ENCODE assay signal across 8 mouse cellular contexts in the genomic region with DNA sequence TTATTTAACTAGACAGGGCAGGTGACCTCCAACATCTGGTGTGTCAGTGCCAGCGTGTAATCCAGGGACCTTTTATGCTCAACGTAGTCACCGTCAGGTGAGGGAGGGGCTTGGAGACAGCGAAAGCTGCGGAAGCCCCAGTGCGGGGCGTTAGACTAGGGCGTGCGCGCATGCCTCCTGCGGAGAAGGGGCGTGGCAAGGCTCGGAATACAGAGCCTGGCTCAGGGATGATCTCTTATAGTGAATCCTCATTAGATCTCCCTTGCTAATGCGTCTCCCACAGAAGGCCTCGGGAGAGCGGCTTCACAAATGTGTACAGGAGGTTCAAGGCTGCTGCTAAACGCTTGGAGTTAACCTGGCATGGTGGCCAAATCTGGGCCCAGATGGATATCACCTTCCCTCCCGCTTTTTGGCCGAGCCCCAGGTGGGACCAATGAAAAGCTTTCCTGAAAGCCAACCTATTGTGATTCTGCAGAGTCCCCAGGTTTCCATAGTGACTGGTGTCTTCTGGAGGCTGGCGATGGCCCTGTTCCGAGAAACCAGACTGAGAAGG. TPM values are rescaled to one million over a fixed set of nuclear protein-coding genes. Genes with fewer than 3 reads are reported as not detected.
A peak's percentile ranks its signal among the peaks of the same experiment; 100 is the strongest.
DNase-seq lines count a peak whose midpoint lies in the region; ATAC-seq lines count a peak whose summit lies in the region.

No protein-coding gene starts in this region.

- H3K9me3 ChIP-seq in embryonic facial prominence, embryonic 14.5 days (ENCODE audit: control insufficient read depth, low read length) = no peaks in the 10 kb centered on the region
- no peaks in the 10 kb centered on the region for H3K9me3 ChIP-seq in intestine, embryonic 16.5 days (ENCODE audit: control insufficient read depth, low read length)
- H3K9me3 ChIP-seq in liver, embryonic 12.5 days (replicated peaks) = no peaks in the 10 kb centered on the region

- peaks cover 6% of the 10 kb centered on the region; the same call in 1 of the 2 replicates for H3K4me1 ChIP-seq in embryonic facial prominence, embryonic 14.5 days (ENCODE audit: control insufficient read depth, insufficient read depth, low read length)
- 0 out of 2 replicates have a peak, but pooled peaks cover 3% of the 10 kb centered on the region for H3K4me1 ChIP-seq in intestine, embryonic 16.5 days (ENCODE audit: control insufficient read depth, insufficient read depth, low read length)
- H3K4me1 ChIP-seq in liver, embryonic 12.5 days = no peaks in the 10 kb centered on the region

- 9% methylated on average over 20 of the region's 21 CpGs for WGBS in embryonic facial prominence, embryonic 14.5 days
- 8% methylated on average over 21 of the region's 21 CpGs for WGBS in intestine, embryonic 16.5 days
- 10% methylated on average over 21 of the region's 21 CpGs for WGBS in liver, embryonic 12.5 days (ENCODE audit: insufficient replicate concordance)

- no peak overlapping the region for H3K27ac ChIP-seq in embryonic facial prominence, embryonic 14.5 days (replicated peaks; ENCODE audit: low read depth, low read length)
- H3K27ac ChIP-seq in intestine, embryonic 16.5 days (ENCODE audit: low read length) = no peak overlapping the region
- no peak overlapping the region for H3K27ac ChIP-seq in liver, embryonic 12.5 days

- H3K9ac ChIP-seq in embryonic facial prominence, embryonic 14.5 days (ENCODE audit: low read depth, low read length) = peak overlapping the region; percentile 63
- peak overlapping the region; percentile 70 for H3K9ac ChIP-seq in intestine, embryonic 16.5 days (ENCODE audit: low read depth, low read length)
- H3K9ac ChIP-seq in liver, embryonic 12.5 days = no peak overlapping the region

- peak; percentile 89 for ATAC-seq in embryonic facial prominence, embryonic 14.5 days (ENCODE audit: low read depth)
- ATAC-seq in intestine, embryonic 16.5 days = peak; percentile 90
- ATAC-seq in liver, embryonic 12.5 days = no peak

- peak; percentile 7 for DNase-seq in thymus, postnatal 0 days (ENCODE audit: low spot score)
- DNase-seq in thymus, postnatal 10 days (ENCODE audit: low spot score in 2 of 2) = no peak
- peak; percentile 88 for DNase-seq in embryonic facial prominence, embryonic 14.5 days (ENCODE audit: low spot score)
- peak; percentile 15 for DNase-seq in ovary, postnatal 14 days (ENCODE audit: low spot score)
- DNase-seq in spleen, postnatal 4 days (ENCODE audit: low spot score in 2 of 2) = no peak
- no peak for DNase-seq in cerebellum, adult 9-11 months

- no peaks in the 10 kb centered on the region for H3K36me3 ChIP-seq in embryonic facial prominence, embryonic 14.5 days (ENCODE audit: control insufficient read depth, insufficient read depth, low read length)
- H3K36me3 ChIP-seq in intestine, embryonic 16.5 days (ENCODE audit: control insufficient read depth, insufficient read depth, low read length) = no peaks in the 10 kb centered on the region
- no peaks in the 10 kb centered on the region for H3K36me3 ChIP-seq in liver, embryonic 12.5 days

- H3K4me2 ChIP-seq in embryonic facial prominence, embryonic 14.5 days (ENCODE audit: low read depth, low read length) = peak overlapping the region; percentile 65
- H3K4me2 ChIP-seq in intestine, embryonic 16.5 days (ENCODE audit: low read depth, low read length) = peak overlapping the region; percentile 69
- H3K4me2 ChIP-seq in liver, embryonic 12.5 days = peak overlapping the region; percentile 56

- peak overlapping the region; percentile 49 for H3K4me3 ChIP-seq in embryonic facial prominence, embryonic 14.5 days (ENCODE audit: low read depth, low read length)
- H3K4me3 ChIP-seq in intestine, embryonic 16.5 days (ENCODE audit: low read length) = peak overlapping the region; percentile 59
- H3K4me3 ChIP-seq in liver, embryonic 12.5 days = peak overlapping the region; percentile 41

- H3K27me3 ChIP-seq in embryonic facial prominence, embryonic 14.5 days (replicated peaks; ENCODE audit: control insufficient read depth, insufficient read depth, low read length) = no peaks in the 10 kb centered on the region
- H3K27me3 ChIP-seq in intestine, embryonic 16.5 days (replicated peaks; ENCODE audit: control insufficient read depth, insufficient read depth, low read length) = no peaks in the 10 kb centered on the region
- H3K27me3 ChIP-seq in liver, embryonic 12.5 days (replicated peaks) = peaks cover 26% of the 10 kb centered on the region

RNA-seq across cellular contexts. Expression of a gene that starts 39.3 kb away (rescaled TPM):
- polyA plus RNA-seq in thymus, postnatal 0 days (2015; fragmentation: Nextera tagmentation; extraction: Ambion mirVana) = 68.6 and 72.5 TPM in 2 replicates
- 62.7 and 73.0 TPM in 2 replicates for polyA plus RNA-seq in embryonic facial prominence, embryonic 14.5 days (2014; fragmentation: Nextera tagmentation; extraction: Ambion mirVana)
- polyA plus RNA-seq in intestine, embryonic 16.5 days (2015; fragmentation: Nextera tagmentation; extraction: Ambion mirVana) = 52.1 and 57.1 TPM in 2 replicates
- 32.6 and 34.2 TPM in 2 replicates for polyA plus RNA-seq in liver, embryonic 12.5 days (2016; fragmentation: Nextera tagmentation; extraction: Ambion mirVana)

RNA-seq across cellular contexts. Expression of a gene that starts 56.9 kb away (rescaled TPM):
- not detected in 2 replicates for polyA plus RNA-seq in thymus, postnatal 0 days (2015; fragmentation: Nextera tagmentation; extraction: Ambion mirVana)
- polyA plus RNA-seq in embryonic facial prominence, embryonic 14.5 days (2014; fragmentation: Nextera tagmentation; extraction: Ambion mirVana) = 0.21 TPM in 2 replicates
- 0.38 and 0.42 TPM in 2 replicates for polyA plus RNA-seq in intestine, embryonic 16.5 days (2015; fragmentation: Nextera tagmentation; extraction: Ambion mirVana)
- polyA plus RNA-seq in liver, embryonic 12.5 days (2016; fragmentation: Nextera tagmentation; extraction: Ambion mirVana) = 0.14 and 0.25 TPM in 2 replicates

Comparison
In these comparisons a context has a peak if more than half of its experiments do, and no peak if none do; other contexts are left out.
1. DNase-seq: peak in thymus, postnatal 0 days (single experiment), embryonic facial prominence, embryonic 14.5 days (single experiment) and ovary, postnatal 14 days (single experiment); none in thymus, postnatal 10 days (0 of 2), spleen, postnatal 4 days (0 of 2) and cerebellum, adult 9-11 months (single experiment).
2. Peak in every context shown above with its lines, with median percentiles within 50 percentile points of each other: H3K4me2 ChIP-seq and H3K4me3 ChIP-seq.